Mouse (Mus musculus) cerebellum, adult 2 months (tissue): ENCODE measurements at regions not wholly inside any gene's neighbourhood (a gene's known extent, or its start where the extent isn't known, plus 50 kb on each side); places are given as distances from the start of the nearest gene placed in this dataset.

ENCODE experiments used
- DNase-seq, 2 experiments: peaks; one replicate each; pipeline ENCODE4 v3.0.0; 2021
- H3K27ac ChIP-seq: fragments of 200-500 bp; 2 replicates; pipeline ENCODE4 v1.5.1; 2012; ENCODE audit warnings: low read length, control low read depth, inconsistent platforms; ENCODE audit not compliant: insufficient read depth
- H3K27me3 ChIP-seq: fragments of 200-500 bp; 2 replicates; pipeline ENCODE4 v1.6.1; 2012; ENCODE audit warnings: inconsistent platforms, mild to moderate bottlenecking, low read length, moderate library complexity; ENCODE audit not compliant: control insufficient read depth, insufficient read depth
- H3K4me1 ChIP-seq: fragments of 200-500 bp; 2 replicates; pipeline ENCODE4 v1.6.1; 2011; ENCODE audit warnings: low read length; ENCODE audit not compliant: control insufficient read depth, insufficient read depth
- H3K4me3 ChIP-seq: fragments of 200-500 bp; replicated peaks from 2 replicates; pipeline ENCODE3; 2011; ENCODE audit warnings: mild to moderate bottlenecking, low read depth, low read length, control low read depth; ENCODE audit not compliant: insufficient read depth
- CTCF ChIP-seq: fragments of 200-500 bp; IDR thresholded peaks from 2 replicates; pipeline ENCODE4 v1.5.1; 2011; ENCODE audit warnings: low read depth, mild to moderate bottlenecking, control low read depth, low read length, moderate library complexity, borderline replicate concordance; ENCODE audit not compliant: insufficient read depth
- POLR2A ChIP-seq: fragments of 200-500 bp; IDR thresholded peaks from 2 replicates; pipeline ENCODE4 v1.6.1; 2011; ENCODE audit warnings: low read length, control low read depth, borderline replicate concordance; ENCODE audit not compliant: insufficient read depth
- WGBS: fragments of 180-500 bp; shearing (Covaris S2); methylation state at CpG from one replicate; pipeline ENCODE4 v1.1.7; 2018; 5-methylcytosine and 5-hydroxymethylcytosine counted together

GRCm38 (mm10) chr17:87849421-87849820 lies 51.6 kb upstream of the Kcnk12 start:
- Histone ChIP-seq H3K27ac (no peak overlapping the region), H3K4me1 (peaks cover 16% of the 10 kb centered on the region), H3K4me3 (no peak overlapping the region), H3K27me3 (no peaks in the 10 kb centered on the region)
- DNase-seq: no peak
- 90% methylated on average over 6 of the region's 6 CpGs for WGBS
- no peak for TF ChIP-seq CTCF
- TF ChIP-seq POLR2A: no peak

- whole genome bisulfite sequencing: 93% methylated on average over 3 of the region's 3 CpGs
- H3K4me3 ChIP-seq: no peak overlapping the region
- H3K4me1 ChIP-seq: peaks cover 16% of the 10 kb centered on the region
- no peak overlapping the region for H3K27ac ChIP-seq
- TF ChIP-seq CTCF (no peak), POLR2A (no peak)
- no peaks in the 10 kb centered on the region for H3K27me3 ChIP-seq
- no peak for DNase-seq
These were observed 51.2 kb upstream of the Kcnk12 start for GRCm38 (mm10) chr17:87848964-87849363.
